Comparison of ENCODE assay signal across 31 mouse cellular contexts in genomic region chr13:106856556-106856955, GRCm38 (mm10).
"Had no signal": no experiment of that assay in that cellular context is flagged by ENCODE, and none has a peak within 500 bp of the region (broad histone marks: within the 10 kb centered on the region; RNA-seq: fewer than 3 reads in every experiment).

No protein-coding gene starts in this region.

- DNase-seq: left cerebral cortex, postnatal 4 days; liver; liver, embryonic 13.5 days; liver, postnatal 0 days; lung, adult 18-20 months; lung, adult 2 months; lung, embryonic 14.5 days; lung, postnatal 10 days; lung, postnatal 14 days; lung, postnatal 36 days; lung, postnatal 4 days; midbrain, embryonic 14.5 days had no signal

- H3K4me1 ChIP-seq: limb, embryonic 10.5 days; limb, embryonic 12.5 days; limb, embryonic 13.5 days; limb, embryonic 15.5 days; liver, embryonic 12.5 days; liver, embryonic 13.5 days; liver, embryonic 15.5 days; lung, embryonic 15.5 days; midbrain, embryonic 10.5 days; midbrain, embryonic 12.5 days; midbrain, embryonic 15.5 days; neural tube, embryonic 12.5 days had no signal

- H3K4me3 ChIP-seq: limb, embryonic 10.5 days; limb, embryonic 12.5 days; limb, embryonic 13.5 days; limb, embryonic 15.5 days; liver, embryonic 12.5 days; liver, embryonic 13.5 days; liver, embryonic 15.5 days; lung, embryonic 15.5 days; megakaryocyte, embryonic 14.5 days; midbrain, embryonic 10.5 days; midbrain, embryonic 12.5 days; midbrain, embryonic 15.5 days; myocyte; neural tube, embryonic 12.5 days had no signal

- H3K9ac ChIP-seq: limb, embryonic 12.5 days; limb, embryonic 13.5 days; limb, embryonic 15.5 days; liver, embryonic 12.5 days; liver, embryonic 13.5 days; liver, embryonic 14.5 days; liver, embryonic 15.5 days; liver, postnatal 0 days; lung, embryonic 14.5 days; lung, embryonic 15.5 days; midbrain, embryonic 12.5 days; midbrain, embryonic 15.5 days; neural tube, embryonic 12.5 days had no signal

- H3K36me3 ChIP-seq: limb, embryonic 15.5 days; midbrain, embryonic 15.5 days had no signal

- H3K27ac ChIP-seq: limb, embryonic 10.5 days; limb, embryonic 12.5 days; limb, embryonic 13.5 days; limb, embryonic 15.5 days; liver, embryonic 12.5 days; liver, embryonic 13.5 days; liver, embryonic 14.5 days; liver, embryonic 15.5 days; lung, embryonic 15.5 days; macrophage; midbrain, embryonic 10.5 days; midbrain, embryonic 12.5 days; midbrain, embryonic 15.5 days; neural tube, embryonic 12.5 days had no signal

- H3K27me3 ChIP-seq: limb, embryonic 12.5 days; limb, embryonic 13.5 days; limb, embryonic 15.5 days; liver, embryonic 12.5 days; liver, embryonic 13.5 days; liver, embryonic 15.5 days; lung, embryonic 15.5 days; megakaryocyte, embryonic 14.5 days; midbrain, embryonic 12.5 days; midbrain, embryonic 15.5 days; neural tube, embryonic 12.5 days had no signal

- ATAC-seq: liver, embryonic 12.5 days; liver, postnatal 0 days; lung, postnatal 0 days; midbrain, embryonic 15.5 days; midbrain, embryonic 16.5 days had no signal

- H3K4me2 ChIP-seq: limb, embryonic 12.5 days; limb, embryonic 13.5 days; limb, embryonic 15.5 days; liver, embryonic 11.5 days; liver, embryonic 12.5 days; liver, embryonic 13.5 days; liver, embryonic 15.5 days; lung, embryonic 14.5 days; lung, embryonic 15.5 days; midbrain, embryonic 11.5 days; midbrain, embryonic 12.5 days; midbrain, embryonic 15.5 days; neural tube, embryonic 12.5 days had no signal

- H3K9me3 ChIP-seq: limb, embryonic 10.5 days; limb, embryonic 12.5 days; limb, embryonic 13.5 days; limb, embryonic 15.5 days; liver, embryonic 12.5 days; liver, embryonic 13.5 days; liver, embryonic 15.5 days; lung, embryonic 15.5 days; megakaryocyte, embryonic 14.5 days; midbrain, embryonic 10.5 days; midbrain, embryonic 12.5 days; midbrain, embryonic 15.5 days; neural tube, embryonic 12.5 days had no signal
